Mouse (Mus musculus): ENCODE results near the gene Gm20695.

- TF ChIP-seq CTCF (IDR thresholded peaks at IDR 0.05; ENCODE audit: borderline replicate concordance, insufficient read depth, low read length) (no peak), POLR2A (IDR thresholded peaks at IDR 0.05; ENCODE audit: low read depth, low read length) (no peak)
Observed at GRCm38 (mm10) chr16:3876346-3876745, 8.1 kb upstream of the Gm20695 start.
